Mouse (Mus musculus) midbrain, embryonic 14.5 days (tissue): Measurements from ENCODE around the gene Rab20. TPM values are rescaled to one million over a fixed set of nuclear protein-coding genes. Genes with fewer than 3 reads are reported as not detected.

Experiments
- ATAC-seq: fragments of 200-750 bp; cut with Nextera tagmentation; 2 replicates; pipeline ENCODE4 v1.8.0; 2017; ENCODE audit warnings: moderate number of reproducible peaks, moderate library complexity; ENCODE audit not compliant: low FRiP score, low TSS enrichment
- DNase-seq: peaks from one replicate; pipeline ENCODE4 v3.0.0-alpha.2; 2015
- H3K27ac ChIP-seq: fragments of 300-500 bp; sonication (generic); replicated peaks from 2 replicates; pipeline ENCODE4 v1.5.1; 2014; ENCODE audit warnings: mild to moderate bottlenecking, low read depth, low read length, moderate library complexity
- H3K27me3 ChIP-seq: fragments of 300-500 bp; sonication (generic); 2 replicates; pipeline ENCODE4 v1.6.1; 2014; ENCODE audit warnings: low read length, control low read depth, mixed read lengths; ENCODE audit not compliant: control insufficient read depth, insufficient read depth
- H3K36me3 ChIP-seq: fragments of 300-500 bp; sonication (generic); 2 replicates; pipeline ENCODE4 v1.6.1; 2014; ENCODE audit warnings: low read length, control low read depth; ENCODE audit not compliant: control insufficient read depth, insufficient read depth
- H3K4me1 ChIP-seq: fragments of 300-500 bp; sonication (generic); 2 replicates; pipeline ENCODE4 v1.6.1; 2014; ENCODE audit warnings: mild to moderate bottlenecking, antibody characterized with exemption, low read length, control low read depth; ENCODE audit not compliant: control insufficient read depth, insufficient read depth
- H3K4me2 ChIP-seq: fragments of 300-500 bp; sonication (generic); 2 replicates; pipeline ENCODE4 v1.6.1; 2014; ENCODE audit warnings: mild to moderate bottlenecking, low read length, moderate library complexity
- H3K4me3 ChIP-seq: fragments of 300-500 bp; sonication (generic); replicated peaks from 2 replicates; pipeline ENCODE4 v1.5.1; 2014; ENCODE audit warnings: low read depth, low read length
- H3K9ac ChIP-seq: fragments of 300-500 bp; sonication (generic); replicated peaks from 2 replicates; pipeline ENCODE4 v1.6.1; 2014; ENCODE audit warnings: mild to moderate bottlenecking, low read length, moderate library complexity
- H3K9me3 ChIP-seq: fragments of 300-500 bp; sonication (generic); 2 replicates; pipeline ENCODE4 v1.6.1; 2016; ENCODE audit warnings: low read length, control low read depth, mixed read lengths; ENCODE audit not compliant: control insufficient read depth
- WGBS: fragments of 180-500 bp; shearing (Covaris S2); extraction: QIAGEN DNeasy Blood & Tissue Kit; methylation state at CpG from one replicate; pipeline ENCODE4 v1.1.7; 2014; 5-methylcytosine and 5-hydroxymethylcytosine counted together
- polyA plus RNA-seq: library from polyadenylated mRNA; unstranded; fragments of >200 nt; fragmentation: Nextera tagmentation; extraction: Ambion mirVana; gene quantifications from 2 replicates; pipeline ENCODE4 v1.2.1, GENCODE M21; 2014

Gene Rab20
- polyA plus RNA-seq = 0.25 and 0.31 TPM in 2 replicates

DNA sequence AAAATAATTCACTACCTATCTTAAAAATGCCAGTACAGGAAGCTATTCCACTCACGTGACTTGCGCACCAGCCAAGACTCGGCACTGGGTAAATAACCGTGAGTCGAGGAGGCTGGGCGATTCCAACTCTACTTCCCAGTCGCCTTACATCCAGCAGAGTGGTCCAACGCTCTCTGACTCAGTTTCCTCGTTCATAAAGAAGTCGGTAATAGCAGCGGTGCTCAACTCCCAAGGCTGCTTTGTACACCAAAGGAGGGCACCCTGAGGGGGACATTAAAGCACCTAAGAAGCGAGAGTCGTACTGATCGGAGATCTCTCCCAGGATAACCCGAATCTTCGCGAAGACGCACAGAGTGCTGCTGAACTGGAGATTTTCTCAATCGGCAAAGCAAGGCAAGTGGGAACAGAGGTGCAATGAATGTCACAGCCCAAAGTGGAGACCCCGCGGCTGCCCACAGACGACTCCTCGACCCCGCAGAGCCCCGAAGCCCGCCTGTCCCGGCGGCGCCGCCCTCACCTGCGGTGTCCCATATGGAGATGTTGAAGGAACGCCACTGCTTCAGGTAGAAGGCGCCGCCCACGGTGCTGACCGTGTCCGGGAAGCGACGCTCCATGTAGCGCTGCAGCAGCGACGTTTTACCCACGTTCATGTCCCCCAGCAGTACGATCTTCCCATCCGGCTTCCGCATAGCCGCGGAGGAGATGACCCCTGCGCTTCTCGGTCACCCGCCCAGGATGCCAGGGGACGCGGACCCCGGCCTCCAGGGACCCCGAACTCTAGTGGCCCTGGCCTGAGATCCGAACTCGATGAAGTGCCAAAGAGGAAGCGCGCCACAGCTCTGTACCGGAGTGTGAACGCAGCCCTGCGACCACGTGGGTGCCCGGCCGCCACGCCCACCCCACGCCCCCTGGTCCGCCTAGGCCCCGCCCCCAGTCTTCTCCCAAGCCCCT, at the start of gene Rab20:
TSS of gene Rab20 (minus strand) at position 900 of the 951 bp plus-strand sequence.
- peak; percentile 64 for DNase-seq
- Histone ChIP-seq H3K27me3 (peaks cover 58% of the 10 kb centered on the region), H3K4me3 (peak within 1 kb of the TSS; percentile 43), H3K9ac (peak within 1 kb of the TSS; percentile 34; the same call in 1 of the 2 replicates), H3K36me3 (no peaks in the 10 kb centered on the region), H3K4me2 (peak within 1 kb of the TSS; percentile 89), H3K4me1 (peaks cover 14% of the 10 kb centered on the region), H3K9me3 (no peaks in the 10 kb centered on the region), H3K27ac (no peak within 1 kb of the TSS)
- under 1% methylated on average over 68 of the region's 69 CpGs for WGBS
- ATAC-seq = peak; percentile 69

DNA sequence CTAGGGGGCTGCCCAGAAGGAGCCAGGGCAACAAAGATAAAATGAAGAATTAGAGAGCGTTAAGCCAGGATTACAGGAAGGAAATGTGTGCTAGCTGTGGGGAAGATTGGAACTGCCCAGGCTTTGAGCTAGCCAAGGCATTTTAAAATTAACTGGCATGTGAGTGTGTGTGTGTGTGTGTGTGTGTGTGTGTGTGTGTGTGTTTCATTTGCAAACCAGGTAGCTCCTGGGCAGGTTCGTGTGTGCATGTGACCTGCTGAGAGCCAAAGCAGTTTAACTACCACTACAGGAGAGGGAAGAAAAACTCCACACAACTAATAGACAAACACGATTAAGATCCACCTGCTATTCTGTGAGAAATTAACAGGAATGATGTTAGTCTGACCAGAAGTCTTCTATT, 44.8 kb upstream of the Rab20 start:
- ATAC-seq (no peak), DNase-seq (no peak)
- H3K27me3 ChIP-seq = no peaks in the 10 kb centered on the region
- H3K27ac ChIP-seq = no peak overlapping the region
- no peaks in the 10 kb centered on the region for H3K4me1 ChIP-seq
- 82% methylated on average over 3 of the region's 3 CpGs for WGBS
- no peak overlapping the region for H3K4me2 ChIP-seq
- no peaks in the 10 kb centered on the region for H3K9me3 ChIP-seq
- peaks cover 26% of the 10 kb centered on the region for H3K36me3 ChIP-seq
- H3K4me3 ChIP-seq = no peak overlapping the region
- no peak overlapping the region for H3K9ac ChIP-seq

DNA sequence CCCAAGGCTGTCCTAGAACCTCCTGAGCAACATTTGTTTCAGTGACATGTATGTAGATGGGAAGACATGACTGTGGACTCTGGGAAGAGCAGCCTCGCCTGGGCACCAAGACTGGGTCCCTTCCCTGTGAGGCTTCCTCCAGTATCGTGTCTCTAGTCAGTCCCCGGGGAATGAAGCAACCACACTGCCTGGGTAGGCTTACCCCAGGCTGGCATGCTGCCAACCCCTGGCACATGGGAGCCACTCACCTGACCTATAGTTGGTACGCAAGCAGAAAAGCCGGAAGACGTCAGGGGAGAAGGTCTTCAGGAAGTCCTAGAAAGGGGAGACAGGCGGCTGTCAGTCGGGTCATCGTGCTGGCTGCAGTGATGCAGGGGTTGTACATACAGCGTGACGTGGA, 40.2 kb upstream of the Rab20 start:
- Histone ChIP-seq H3K4me1 (no peaks in the 10 kb centered on the region), H3K27me3 (no peaks in the 10 kb centered on the region), H3K4me3 (no peak overlapping the region), H3K9me3 (no peaks in the 10 kb centered on the region), H3K4me2 (no peak overlapping the region), H3K27ac (no peak overlapping the region), H3K9ac (no peak overlapping the region), H3K36me3 (peaks cover 60% of the 10 kb centered on the region)
- DNase-seq (no peak), ATAC-seq (no peak)
- 89% methylated on average over 11 of the region's 11 CpGs for WGBS

DNA sequence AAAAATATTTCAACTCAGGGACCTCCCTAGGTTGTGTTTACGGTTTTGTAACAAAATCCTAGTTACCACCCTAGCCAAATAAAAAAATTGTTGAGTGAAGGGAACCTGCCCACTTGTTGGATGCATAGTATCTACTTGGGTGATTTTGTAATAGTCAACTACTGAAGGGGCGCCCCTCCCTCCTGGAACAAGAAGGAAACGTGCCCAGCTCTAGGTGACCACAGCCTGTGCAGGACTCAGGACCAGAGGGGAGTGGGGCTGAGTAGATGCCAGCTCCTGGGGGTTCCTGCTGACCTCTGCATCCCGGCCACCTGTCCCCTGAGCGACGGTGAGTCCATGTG, 39.5 kb upstream of the Rab20 start:
- Histone ChIP-seq H3K4me3 (no peak overlapping the region), H3K9ac (no peak overlapping the region), H3K9me3 (no peaks in the 10 kb centered on the region), H3K4me2 (no peak overlapping the region), H3K4me1 (no peaks in the 10 kb centered on the region), H3K27me3 (no peaks in the 10 kb centered on the region), H3K36me3 (peaks cover 64% of the 10 kb centered on the region), H3K27ac (no peak overlapping the region)
- no peak for DNase-seq
- 95% methylated on average over 6 of the region's 6 CpGs for WGBS
- no peak for ATAC-seq

DNA sequence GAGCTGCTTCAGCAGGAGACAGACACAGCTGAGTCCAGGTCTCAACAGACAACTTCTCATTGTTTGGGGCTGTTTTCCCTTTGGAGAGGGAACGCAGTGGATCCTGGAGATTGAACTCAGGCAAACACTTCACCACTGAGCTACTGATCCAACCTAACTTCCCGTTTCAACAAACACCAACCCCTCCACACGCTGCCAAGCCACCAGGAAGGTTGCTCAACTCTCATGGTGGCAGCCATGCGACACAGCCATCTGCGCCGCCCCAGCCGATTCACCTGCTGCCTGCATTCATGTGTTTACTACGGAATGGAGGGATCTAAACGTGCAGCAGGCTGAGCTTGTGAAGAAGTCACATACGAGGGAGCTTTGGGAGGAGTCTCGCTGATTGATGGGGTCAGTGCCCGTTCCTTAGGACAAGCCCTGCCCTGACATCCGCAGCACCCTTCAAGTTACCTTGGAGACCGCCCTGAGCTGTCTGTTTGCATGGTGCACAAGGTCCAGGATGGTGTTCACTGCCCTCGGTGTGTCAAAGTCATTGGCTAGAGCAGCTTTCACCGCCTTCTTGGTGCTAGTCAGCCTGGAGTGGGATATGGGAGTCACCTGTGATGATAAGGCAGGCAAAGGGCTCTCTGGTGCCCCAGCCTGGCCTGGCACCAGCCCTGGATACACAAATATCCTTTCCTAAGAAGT, 39.0 kb upstream of the Rab20 start:
- Histone ChIP-seq H3K27me3 (no peaks in the 10 kb centered on the region), H3K9ac (no peak overlapping the region), H3K27ac (no peak overlapping the region), H3K4me2 (no peak overlapping the region), H3K4me1 (no peaks in the 10 kb centered on the region), H3K4me3 (no peak overlapping the region), H3K36me3 (peaks cover 69% of the 10 kb centered on the region), H3K9me3 (no peaks in the 10 kb centered on the region)
- 92% methylated on average over 16 of the region's 16 CpGs for WGBS
- ATAC-seq (no peak), DNase-seq (no peak)

DNA sequence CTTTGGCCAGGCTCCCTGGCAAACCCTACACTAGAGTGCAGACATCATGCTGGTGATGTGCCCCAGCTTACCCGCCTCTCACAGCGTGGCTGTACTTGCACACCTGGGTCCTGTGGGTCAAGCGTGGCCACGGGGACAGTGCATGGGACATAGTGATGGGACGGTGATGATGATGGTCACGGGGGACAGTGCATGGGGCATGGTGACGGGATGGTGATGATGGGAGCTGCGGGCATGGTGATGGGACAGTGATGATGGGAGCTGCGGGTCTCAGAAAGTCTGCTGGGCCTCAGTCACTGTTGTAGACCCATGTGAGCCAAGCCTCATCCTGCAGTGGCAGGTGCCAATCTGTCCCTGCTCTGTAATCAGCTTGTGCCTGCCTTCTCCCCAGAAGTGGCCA, 37.8 kb upstream of the Rab20 start:
- no peaks in the 10 kb centered on the region for H3K27me3 ChIP-seq
- H3K27ac ChIP-seq = no peak overlapping the region
- no peak overlapping the region for H3K4me3 ChIP-seq
- no peak for ATAC-seq
- no peaks in the 10 kb centered on the region for H3K4me1 ChIP-seq
- no peaks in the 10 kb centered on the region for H3K9me3 ChIP-seq
- no peak overlapping the region for H3K9ac ChIP-seq
- DNase-seq = no peak
- WGBS = 97% methylated on average over 9 of the region's 9 CpGs
- H3K4me2 ChIP-seq = no peak overlapping the region
- H3K36me3 ChIP-seq = peaks cover 74% of the 10 kb centered on the region

DNA sequence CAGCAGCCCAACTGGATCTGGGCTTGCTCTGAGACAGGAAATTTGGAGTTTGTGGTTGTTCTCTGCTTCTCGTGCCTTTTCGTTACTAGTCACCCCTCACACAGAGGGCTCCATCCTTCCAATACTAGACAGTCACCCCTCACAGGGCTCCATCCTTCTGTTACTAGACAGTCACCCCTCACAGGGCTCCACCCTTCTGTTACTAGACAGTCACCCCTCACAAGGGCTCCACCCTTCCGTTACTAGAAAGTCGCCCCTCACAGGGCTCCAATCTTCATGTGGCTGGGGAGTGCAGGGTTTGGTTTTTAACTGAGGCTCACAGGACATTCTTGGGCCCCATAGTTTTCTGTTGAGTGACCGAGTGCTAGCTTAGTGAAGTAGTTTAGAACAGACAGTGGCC, 34.7 kb upstream of the Rab20 start:
- WGBS = 92% methylated on average over 5 of the region's 5 CpGs
- ATAC-seq = no peak
- Histone ChIP-seq H3K36me3 (peaks cover 92% of the 10 kb centered on the region), H3K4me3 (no peak overlapping the region), H3K4me1 (no peaks in the 10 kb centered on the region), H3K27me3 (no peaks in the 10 kb centered on the region), H3K9ac (no peak overlapping the region), H3K27ac (no peak overlapping the region), H3K9me3 (no peaks in the 10 kb centered on the region), H3K4me2 (no peak overlapping the region)
- no peak for DNase-seq

DNA sequence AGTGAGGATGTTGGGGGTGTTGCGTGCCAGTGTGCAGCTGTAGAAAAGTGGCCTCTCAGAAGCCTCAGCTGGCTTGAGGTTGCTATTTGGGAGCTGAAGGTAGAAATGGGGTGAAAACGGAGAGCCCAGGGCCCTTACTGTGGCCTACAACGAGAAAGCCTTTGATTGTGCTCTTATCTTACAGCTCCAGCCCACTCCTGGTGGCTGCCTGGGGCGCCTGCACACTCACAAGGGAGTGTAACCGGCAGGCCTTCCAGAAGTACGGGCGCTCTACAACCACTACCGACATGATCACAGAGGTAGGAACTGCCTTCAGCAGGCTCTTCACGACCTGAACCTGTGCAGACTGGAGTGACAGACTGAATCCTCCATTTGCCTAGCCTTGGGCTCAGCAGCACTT, 34.2 kb upstream of the Rab20 start:
- ATAC-seq = no peak
- Histone ChIP-seq H3K27me3 (no peaks in the 10 kb centered on the region), H3K4me3 (no peak overlapping the region), H3K9ac (no peak overlapping the region), H3K27ac (no peak overlapping the region), H3K4me1 (no peaks in the 10 kb centered on the region), H3K9me3 (no peaks in the 10 kb centered on the region), H3K4me2 (no peak overlapping the region), H3K36me3 (peaks cover 92% of the 10 kb centered on the region)
- 94% methylated on average over 9 of the region's 9 CpGs for WGBS
- no peak for DNase-seq
